Mouse (Mus musculus): ENCODE measurements around the gene Hnrnpdl.

The Hnrnpdl gene

DNA sequence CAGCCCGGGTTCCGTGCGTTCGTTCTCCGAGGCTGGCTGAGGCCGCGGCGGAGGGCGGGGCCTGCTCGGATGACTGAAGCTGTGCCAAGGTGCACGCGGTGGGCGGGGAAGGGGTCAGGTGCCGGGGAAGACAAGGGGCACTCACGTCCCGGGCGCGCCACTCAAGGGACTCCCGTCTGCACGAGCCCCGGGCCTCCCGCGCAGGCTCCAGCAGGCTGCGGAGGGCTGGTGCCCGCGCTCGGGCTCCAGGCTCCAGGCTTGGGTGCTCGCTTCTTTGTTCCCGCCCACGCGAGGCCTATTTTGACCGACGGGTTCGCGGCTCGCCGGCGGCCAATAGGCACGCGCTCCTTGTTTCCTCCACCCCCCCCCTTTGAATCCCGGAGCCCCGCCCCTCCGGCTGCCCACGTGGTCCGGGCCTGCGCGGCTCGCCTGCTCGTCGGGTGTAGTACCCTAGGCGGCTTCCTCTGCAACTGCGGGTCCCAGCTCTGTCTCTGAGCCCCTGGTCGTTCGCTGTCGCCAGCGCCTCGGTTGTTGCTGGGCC, at the start of gene Hnrnpdl, which contains the start of gene Enoph1:
Gene Hnrnpdl, minus strand, starts transcription at position 63 of the 541 bp plus-strand sequence.
Gene Enoph1, plus strand, starts transcription at position 384 of the 541 bp plus-strand sequence.
- peak; percentile 75 for DNase-seq (ENCODE audit: low read depth)

DNA sequence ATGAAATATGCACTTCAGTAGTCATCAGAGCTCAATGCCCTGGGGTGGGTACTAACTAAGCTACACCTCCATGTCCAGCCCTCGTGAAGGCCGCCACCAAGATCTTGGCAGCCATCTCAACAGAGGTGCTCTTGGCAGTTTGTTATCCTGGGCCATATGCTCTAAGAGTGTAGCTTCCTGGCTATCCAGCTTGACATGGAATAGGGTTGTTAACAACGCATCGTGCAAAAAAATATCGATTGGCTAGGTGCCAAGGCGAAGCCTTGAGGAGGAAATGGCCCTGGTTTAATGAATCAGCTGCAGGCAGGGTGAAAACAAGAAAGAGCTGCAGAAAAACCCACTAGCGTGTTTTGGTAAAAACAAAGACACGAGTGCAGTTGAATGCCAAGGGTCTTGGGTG, 45.6 kb upstream of the Hnrnpdl start:
- DNase-seq (ENCODE audit: low read depth) = no peak

DNA sequence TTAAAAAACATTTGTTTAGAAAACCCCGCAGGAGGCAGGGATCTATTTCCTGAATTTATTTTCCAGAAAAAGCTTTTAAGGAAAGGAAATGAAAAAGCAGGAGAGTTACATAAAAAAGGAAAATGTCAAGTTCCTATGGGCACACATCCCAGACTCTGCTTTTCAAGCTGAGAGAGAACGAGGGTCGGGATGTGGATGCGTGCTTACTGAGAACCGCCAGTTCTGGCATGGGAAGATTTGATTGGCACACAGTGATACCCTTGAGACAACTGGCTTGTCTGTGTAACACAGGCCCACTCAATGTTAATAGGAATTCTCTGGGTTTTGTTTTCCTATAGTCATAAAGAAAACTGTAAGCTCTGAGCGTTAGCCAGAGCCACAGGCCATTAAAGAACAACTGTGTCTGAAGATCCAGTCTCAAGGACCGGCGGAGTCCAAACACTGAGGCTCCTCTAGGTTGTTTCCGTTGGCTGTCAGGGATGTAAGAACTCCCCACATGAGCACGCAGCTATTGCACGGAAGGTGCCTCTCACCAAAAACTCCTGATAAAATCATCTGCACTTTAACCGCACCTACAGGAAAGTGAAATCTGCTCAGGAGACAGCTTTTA, 44.6 kb upstream of the Hnrnpdl start:
- DNase-seq (ENCODE audit: low read depth) = no peak

DNA sequence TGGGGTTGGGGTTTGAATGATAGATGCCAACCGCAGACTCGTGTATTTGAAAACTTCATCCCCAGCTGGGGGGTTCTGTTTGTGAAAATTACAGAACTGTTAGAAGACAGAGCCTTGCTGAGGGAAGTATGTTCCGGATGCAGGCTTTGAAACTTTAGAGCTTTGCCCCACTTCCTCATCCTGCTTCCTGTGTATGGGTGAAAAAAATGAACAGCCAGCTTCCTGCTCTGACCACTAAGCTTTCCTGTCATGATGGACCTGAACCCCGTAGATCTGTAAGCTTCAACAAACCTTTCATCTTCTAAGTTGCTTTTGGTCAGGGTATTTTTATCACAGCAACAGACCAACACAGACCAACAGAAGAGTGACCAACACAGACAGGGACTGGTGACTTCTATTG, 42.5 kb upstream of the Hnrnpdl start:
- no peak for DNase-seq (ENCODE audit: low read depth)

DNA sequence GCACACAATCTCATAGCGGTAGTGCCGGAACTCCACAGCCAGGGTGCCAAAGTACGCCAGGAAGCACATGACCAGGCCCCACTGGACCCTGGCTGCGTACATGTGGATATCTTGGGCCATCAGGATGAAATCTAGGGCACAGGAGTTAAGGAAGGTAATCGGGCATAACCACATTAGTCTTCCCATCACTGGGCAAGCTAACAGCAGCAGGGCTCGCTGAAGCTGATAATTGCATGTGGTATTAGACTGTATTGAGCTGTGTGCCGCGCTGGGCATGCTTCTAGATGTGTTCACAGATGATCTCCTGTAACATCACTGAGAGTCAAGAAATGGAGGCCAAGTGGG, 40.4 kb upstream of the Hnrnpdl start:
- DNase-seq (ENCODE audit: low read depth) = no peak

DNA sequence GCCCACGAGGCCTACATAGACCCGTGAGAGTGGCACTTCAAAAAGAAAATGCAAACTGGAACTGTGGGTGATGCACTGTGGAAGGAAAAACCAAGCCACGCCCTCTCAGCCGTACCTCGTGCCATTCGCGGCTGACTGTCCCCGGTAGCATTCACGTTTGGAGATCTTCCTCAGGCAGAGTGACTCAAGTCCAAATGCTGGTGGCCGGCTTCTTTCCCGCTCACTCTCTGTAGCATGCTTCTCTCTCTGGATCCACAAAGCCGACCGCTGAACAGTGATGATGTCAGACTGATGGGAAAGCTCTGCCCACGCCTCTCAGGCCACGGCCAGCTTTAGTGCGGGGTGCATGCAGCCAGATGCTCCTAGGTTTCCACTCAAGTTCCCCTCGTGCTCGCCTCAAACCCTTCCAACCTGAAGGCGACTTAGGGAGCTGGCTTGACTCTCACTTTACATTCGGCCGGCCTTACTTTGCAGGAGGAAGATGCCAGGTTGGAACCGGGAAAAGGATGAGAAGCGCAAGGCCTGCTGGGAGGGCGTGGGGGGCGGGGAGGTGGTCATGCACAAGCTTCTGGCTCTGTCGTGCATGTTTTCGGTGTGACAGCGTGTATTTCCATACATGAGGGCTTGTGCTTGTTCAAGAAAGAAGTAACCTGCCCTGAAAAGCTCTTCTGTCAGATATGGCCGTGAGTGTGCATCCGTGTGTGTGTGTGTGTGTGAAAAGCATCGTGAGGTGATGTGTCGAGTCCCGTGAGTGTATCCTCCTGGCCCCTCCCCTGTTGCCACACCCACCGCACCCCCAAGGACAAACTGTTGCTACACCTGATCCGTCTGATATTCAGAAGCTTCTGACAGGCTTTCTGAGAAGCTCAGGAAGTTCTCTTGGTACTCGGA, 39.8 kb upstream of the Hnrnpdl start:
- peak; percentile 11 for DNase-seq (ENCODE audit: low read depth)

GRCm38 (mm10) chr5:100074571-100074970, 35.1 kb upstream of the Hnrnpdl start:
- DNase-seq (ENCODE audit: low read depth) = no peak

DNA sequence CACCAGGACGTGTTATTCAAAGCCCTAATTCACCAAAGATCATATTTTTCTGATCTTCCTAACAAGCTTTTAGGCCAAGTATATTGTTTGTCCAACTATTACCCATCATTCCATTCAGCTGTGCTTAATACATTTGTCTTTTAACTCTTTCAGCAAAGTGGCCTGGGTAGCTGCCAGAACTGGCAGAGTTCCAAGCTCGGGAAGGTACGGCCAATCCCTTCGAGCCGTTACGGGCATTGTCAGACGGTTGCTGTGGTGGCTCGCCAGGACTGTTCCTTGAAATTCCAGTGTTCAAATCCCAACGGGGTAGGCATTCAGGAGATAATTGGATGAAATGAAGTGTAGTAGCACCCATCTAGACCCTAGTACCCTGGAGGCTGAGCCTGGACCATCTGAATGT, 33.1 kb upstream of the Hnrnpdl start:
- DNase-seq (ENCODE audit: low read depth) = no peak

- DNase-seq (ENCODE audit: low read depth) = no peak
These were observed 32.1 kb upstream of the Hnrnpdl start for GRCm38 (mm10) chr5:100071541-100071940.

- peak; percentile 67 for DNase-seq (ENCODE audit: low read depth)
These were observed 30.8 kb upstream of the Hnrnpdl start for GRCm38 (mm10) chr5:100070255-100070654.

DNA sequence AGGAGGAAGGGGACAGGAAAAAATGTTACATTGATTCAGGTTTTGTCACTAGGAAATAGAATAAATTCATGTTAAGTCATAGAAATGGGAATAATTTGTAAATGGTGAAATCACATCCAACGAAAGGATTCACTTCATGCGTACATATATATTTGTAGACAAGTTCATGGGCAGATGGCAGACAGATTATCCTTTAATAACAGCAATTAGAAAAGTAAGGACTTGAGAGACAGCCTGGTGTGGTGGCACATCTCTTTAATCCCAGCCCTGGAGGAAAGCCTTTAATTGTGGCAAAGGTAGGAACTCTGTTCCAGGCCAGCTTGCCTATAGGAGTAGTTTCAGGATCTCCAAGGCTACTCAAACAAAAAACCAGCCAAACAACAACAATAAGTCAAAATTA, 30.1 kb upstream of the Hnrnpdl start:
- no peak for DNase-seq (ENCODE audit: low read depth)

DNA sequence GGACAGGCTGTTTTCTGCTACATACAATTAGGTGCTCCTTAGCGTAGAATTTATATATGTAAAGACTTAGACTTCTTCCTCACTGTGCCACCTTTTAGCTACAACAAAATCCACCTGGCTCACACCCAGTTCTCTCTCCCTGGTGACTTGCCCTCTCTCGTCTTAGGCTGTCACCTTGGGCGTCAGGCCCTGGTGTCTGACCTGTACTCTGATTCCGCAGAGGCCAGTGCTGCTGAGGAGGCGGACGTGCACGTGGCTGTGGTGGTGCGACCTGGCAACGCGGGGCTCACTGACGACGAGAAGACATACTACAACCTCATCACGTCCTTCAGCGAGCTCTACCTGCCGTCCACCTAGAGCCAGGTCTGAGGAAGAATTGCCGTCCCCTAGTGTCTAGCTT, 28.1 kb upstream of the Hnrnpdl start:
- DNase-seq (ENCODE audit: low read depth) = no peak

DNA sequence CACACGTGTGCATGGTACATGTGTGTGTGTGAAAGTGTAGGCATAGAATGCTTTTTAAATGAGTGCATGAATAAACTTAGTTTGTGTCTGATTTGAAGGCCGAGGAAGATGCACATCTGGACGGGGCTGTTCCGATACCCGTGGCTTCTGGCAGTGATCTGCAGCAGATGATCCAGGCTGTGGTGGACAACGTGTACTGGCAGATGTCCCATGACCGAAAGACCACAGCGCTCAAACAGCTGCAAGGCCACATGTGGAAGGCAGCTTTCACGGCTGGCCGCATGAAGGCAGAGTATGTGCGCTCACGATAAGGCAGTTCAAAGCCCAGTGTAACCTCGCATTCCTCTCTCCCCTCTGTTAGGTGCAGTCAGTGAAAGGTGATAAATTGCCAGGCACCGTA, 21.4 kb upstream of the Hnrnpdl start:
- no peak for DNase-seq (ENCODE audit: low read depth)

- no peak for DNase-seq (ENCODE audit: low read depth)
These were observed 19.9 kb upstream of the Hnrnpdl start for GRCm38 (mm10) chr5:100059326-100059725.

DNA sequence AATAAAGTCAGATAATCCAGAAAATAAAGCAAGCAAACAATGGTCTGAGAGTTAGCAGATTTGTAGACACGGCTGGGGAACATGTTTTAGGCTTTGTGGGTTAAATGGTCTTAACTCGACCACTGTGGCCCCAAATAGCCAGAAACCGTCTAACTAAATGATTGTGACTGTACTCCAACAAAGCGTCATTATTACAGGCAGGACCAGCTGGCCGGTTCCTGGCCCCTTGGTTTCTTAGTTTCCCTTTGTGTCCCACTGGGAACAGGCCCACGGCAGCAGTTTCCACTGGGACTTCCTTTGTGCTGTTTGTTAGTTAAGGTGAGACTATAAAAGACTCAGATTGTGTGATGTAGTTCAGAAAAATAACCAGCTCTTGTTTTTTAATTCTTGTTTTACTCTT, 19.3 kb upstream of the Hnrnpdl start:
- no peak for DNase-seq (ENCODE audit: low read depth)

DNA sequence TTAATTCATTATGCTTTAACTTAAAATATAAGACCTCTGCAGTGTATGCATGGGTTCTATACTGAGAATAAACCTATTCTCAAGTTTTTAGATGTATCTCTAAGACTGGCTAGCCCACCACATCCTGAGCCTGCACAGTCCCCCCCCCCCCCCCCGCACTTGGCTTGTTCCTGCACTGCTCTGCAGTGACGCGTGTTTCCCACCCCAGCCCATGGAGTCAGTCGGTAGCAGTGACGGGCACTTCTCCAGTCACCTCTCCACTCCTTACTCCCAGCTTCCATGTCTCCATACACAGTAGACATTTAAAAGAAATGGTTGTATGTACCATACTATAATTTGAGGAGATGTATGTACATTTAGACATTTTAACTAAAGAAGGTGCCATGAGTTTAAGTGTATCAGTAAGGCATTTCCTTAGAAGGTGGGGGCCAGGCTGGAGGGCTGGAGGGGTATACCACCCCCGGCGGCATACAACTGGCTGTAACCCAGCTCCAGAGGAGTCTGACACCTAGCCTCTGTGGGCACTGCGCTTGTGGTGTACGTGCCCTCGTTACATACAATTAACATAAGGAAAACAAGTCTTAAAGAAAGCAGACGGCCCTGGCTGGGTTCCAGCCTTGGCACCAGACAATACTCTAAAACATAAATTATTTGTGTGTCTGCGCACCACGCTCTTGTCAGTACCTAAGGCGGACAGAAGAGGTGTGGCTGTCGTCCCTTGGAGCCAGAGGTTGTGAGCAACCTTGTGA, 18.2 kb upstream of the Hnrnpdl start:
- no peak for DNase-seq (ENCODE audit: low read depth)

GRCm38 (mm10) chr5:100055866-100056369, 16.5 kb upstream of the Hnrnpdl start:
- no peak for DNase-seq (ENCODE audit: low read depth)

DNA sequence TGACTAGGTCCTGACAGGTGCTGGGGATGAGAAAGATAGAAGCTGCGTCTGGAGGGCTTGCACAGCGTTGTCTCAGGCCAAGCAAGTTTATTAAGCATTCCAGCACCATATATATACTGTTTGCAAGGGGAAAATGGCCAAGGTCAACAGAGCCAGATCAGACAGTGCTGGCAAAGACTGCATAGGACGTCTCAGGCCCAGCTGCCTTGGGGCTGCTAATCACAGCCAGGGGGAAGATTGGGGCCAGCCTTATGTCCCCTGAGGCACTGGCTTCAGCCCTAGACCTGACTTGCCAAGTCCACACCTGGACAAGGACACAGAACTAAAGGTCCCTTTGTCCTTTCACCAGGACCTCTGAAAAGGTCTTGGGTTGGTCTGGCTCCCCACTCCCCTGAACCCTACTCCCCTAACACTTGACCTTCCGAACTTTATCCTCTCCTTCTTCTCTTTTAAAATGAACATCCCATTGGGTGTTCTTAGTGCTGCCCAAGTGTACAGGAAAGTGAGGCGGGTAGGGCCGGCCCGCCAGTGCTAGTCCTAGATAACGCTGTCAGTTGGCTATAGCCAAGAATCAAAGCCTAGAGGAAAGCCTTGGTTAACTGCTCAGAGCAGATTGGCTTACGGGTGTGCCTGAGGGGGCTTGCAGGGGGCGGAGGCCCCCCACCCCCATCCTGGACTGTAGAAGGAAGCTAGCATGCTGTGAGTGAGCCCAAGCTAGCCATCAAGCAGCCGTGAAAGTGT, 15.5 kb upstream of the Hnrnpdl start:
- no peak for DNase-seq (ENCODE audit: low read depth)

DNA sequence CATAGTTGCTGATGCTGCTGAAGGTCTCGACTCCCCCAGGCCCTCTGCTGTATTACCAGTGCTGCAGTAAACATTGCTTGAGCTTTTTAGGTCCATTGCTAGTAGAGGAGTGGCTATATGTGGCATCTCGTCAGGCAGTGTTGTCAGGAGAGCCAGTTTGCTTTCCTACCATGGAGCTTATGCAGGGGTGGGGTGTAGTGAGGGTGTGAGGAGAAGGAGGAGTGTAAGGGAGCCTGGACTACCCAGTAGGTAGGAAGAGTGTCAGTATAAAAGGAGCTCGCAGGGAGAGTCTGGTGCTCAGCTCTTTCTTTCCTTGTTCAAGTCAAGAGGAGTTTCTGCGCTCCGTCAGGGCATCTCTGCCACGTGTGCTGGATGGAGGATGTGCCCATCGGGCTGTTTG, 13.3 kb upstream of the Hnrnpdl start:
- no peak for DNase-seq (ENCODE audit: low read depth)

DNA sequence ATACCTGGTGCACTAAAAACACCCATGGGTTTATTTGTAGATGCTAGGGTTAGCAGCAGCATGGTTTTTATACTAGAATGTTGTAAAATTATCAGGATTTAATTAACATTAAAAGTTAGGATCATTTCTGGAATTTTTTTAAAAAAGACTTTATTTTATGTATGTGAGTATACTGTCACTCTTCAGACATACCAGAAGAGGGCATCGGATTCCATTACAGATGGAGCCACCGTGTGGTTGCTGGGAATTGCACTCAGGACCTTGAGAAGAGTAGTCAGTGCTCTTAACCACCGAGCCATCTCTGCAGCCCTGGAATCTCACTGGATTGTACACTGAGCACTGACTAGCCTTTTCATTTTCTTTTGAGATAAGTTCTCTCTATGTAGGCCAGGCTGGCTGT, 10.4 kb upstream of the Hnrnpdl start:
- DNase-seq (ENCODE audit: low read depth) = no peak

DNA sequence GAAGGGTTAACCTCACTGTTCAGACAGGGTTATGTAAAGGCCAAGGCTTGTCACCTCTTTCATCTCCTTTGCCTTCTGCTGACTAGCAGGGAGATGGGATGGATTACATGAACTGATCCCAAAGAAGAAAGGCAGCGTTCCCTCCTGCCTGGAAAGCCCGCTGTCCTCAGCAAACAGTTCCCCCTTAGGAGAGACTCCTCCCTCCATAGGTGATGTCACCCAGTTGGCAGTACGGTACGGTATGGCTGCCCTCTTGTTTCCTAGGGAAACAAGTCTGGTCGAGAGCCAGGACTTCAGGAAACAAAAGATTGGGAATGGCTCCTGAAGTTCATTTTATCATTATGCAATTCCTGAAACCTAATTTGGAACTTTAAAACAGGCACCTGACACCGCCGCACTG, 8.4 kb upstream of the Hnrnpdl start:
- DNase-seq (ENCODE audit: low read depth) = no peak

- DNase-seq (ENCODE audit: low read depth) = no peak
These were observed 7.7 kb upstream of the Hnrnpdl start for GRCm38 (mm10) chr5:100047143-100047640.
